Mouse (Mus musculus) MEL (cell line): Measurements from ENCODE around the gene Kxd1. TPM values are rescaled to one million over a fixed set of nuclear protein-coding genes. Genes with fewer than 3 reads are reported as not detected.
A peak's percentile ranks its signal among the peaks of the same experiment; 100 is the strongest.

Experiments used
- DNase-seq: peaks from one replicate; pipeline ENCODE4 v3.0.0; 2011; ENCODE audit warnings: low read depth, low spot score
- H3K27ac ChIP-seq: 2 replicates; pipeline ENCODE4 v1.5.1; 2012; ENCODE audit warnings: low read depth, mild to moderate bottlenecking, control low read depth, low read length, moderate library complexity; ENCODE audit not compliant: control insufficient read depth
- H3K27me3 ChIP-seq, 2 experiments: fragments of 150-350 bp in 1 of 2; sonication (generic) in 1 of 2; 2 replicates each; pipeline ENCODE4 v1.6.1; 2012; ENCODE audit warnings: low read length in 2 of 2, mild to moderate bottlenecking in 2 of 2, improper control_type of control experiment in 1 of 2, moderate library complexity in 1 of 2; ENCODE audit not compliant: insufficient read depth in 2 of 2, control insufficient read depth in 1 of 2
- H3K36me3 ChIP-seq, 2 experiments: 2 replicates each; pipeline ENCODE4 v1.6.1; 2012 to 2014; ENCODE audit warnings: low read length in 2 of 2, improper control_type of control experiment in 1 of 2, inconsistent platforms in 1 of 2, mild to moderate bottlenecking in 1 of 2; ENCODE audit not compliant: insufficient read depth in 2 of 2, control insufficient read depth in 1 of 2
- H3K4me1 ChIP-seq, 2 experiments: fragments of 150-350 bp in 1 of 2; sonication (generic) in 1 of 2; 2 replicates each; pipeline ENCODE4 v1.6.1; 2012; ENCODE audit warnings: low read length in 2 of 2, improper control_type of control experiment in 1 of 2, mild to moderate bottlenecking in 1 of 2; ENCODE audit not compliant: insufficient read depth in 2 of 2, control insufficient read depth in 1 of 2
- H3K4me3 ChIP-seq, 2 experiments: fragments of 150-350 bp in 1 of 2; sonication (generic) in 1 of 2; 2 replicates each; pipeline ENCODE4 v1.5.1; 2012; ENCODE audit warnings: low read depth in 2 of 2, low read length in 2 of 2, mild to moderate bottlenecking in 2 of 2, moderate library complexity in 2 of 2, control low read depth in 1 of 2, improper control_type of control experiment in 1 of 2; ENCODE audit not compliant: control insufficient read depth in 1 of 2, insufficient read depth in 1 of 2
- H3K79me2 ChIP-seq: 2 replicates; pipeline ENCODE4 v1.6.1; 2012; ENCODE audit warnings: mild to moderate bottlenecking, low read length, moderate library complexity; ENCODE audit not compliant: control insufficient read depth, poor library complexity, insufficient read depth
- H3K9ac ChIP-seq: 2 replicates; pipeline ENCODE4 v1.6.1; 2012; ENCODE audit warnings: low read depth, mild to moderate bottlenecking, control low read depth, low read length, moderate library complexity; ENCODE audit not compliant: control insufficient read depth, poor library complexity, severe bottlenecking
- H3K9me3 ChIP-seq: fragments of 150-350 bp; sonication (generic); replicated peaks from 2 replicates; pipeline ENCODE4 v1.6.1; 2012; ENCODE audit warnings: mild to moderate bottlenecking, low read length, improper control_type of control experiment, moderate library complexity; ENCODE audit not compliant: insufficient read depth
- BHLHE40 ChIP-seq: IDR thresholded peaks from 2 replicates; pipeline ENCODE4 v1.6.1; 2012; ENCODE audit warnings: low read depth, mild to moderate bottlenecking, inconsistent platforms, low read length, improper control_type of control experiment, borderline replicate concordance
- CHD1 ChIP-seq: IDR thresholded peaks from 2 replicates; pipeline ENCODE4 v1.6.1; 2012; ENCODE audit warnings: low read depth, mild to moderate bottlenecking, inconsistent platforms, low read length, improper control_type of control experiment
- CHD2 ChIP-seq: IDR thresholded peaks from 2 replicates; pipeline ENCODE4 v1.6.1; 2011; ENCODE audit warnings: low read length, improper control_type of control experiment
- CTCF ChIP-seq, 3 experiments: IDR thresholded peaks in 2 of 3; conservative IDR thresholded peaks in 1 of 3; 2 replicates each; pipeline ENCODE4 v1.5.1; 2011 to 2012; ENCODE audit warnings: low read length in 3 of 3, low read depth in 2 of 3, mild to moderate bottlenecking in 2 of 3, improper control_type of control experiment in 1 of 3, inconsistent platforms in 1 of 3, mixed read lengths in 1 of 3, moderate library complexity in 1 of 3; ENCODE audit not compliant: control insufficient read depth in 1 of 3, insufficient read depth in 1 of 3, poor library complexity in 1 of 3, severe bottlenecking in 1 of 3
- E2F4 ChIP-seq: IDR thresholded peaks from 2 replicates; pipeline ENCODE4 v1.6.1; 2011; ENCODE audit warnings: low read depth, low read length, improper control_type of control experiment, borderline replicate concordance
- GABPA ChIP-seq: IDR thresholded peaks from 2 replicates; pipeline ENCODE4 v1.6.1; 2012; ENCODE audit warnings: low read depth, mild to moderate bottlenecking, inconsistent platforms, low read length, improper control_type of control experiment, moderate library complexity
- GATA1 ChIP-seq: IDR thresholded peaks from 2 replicates; pipeline ENCODE4 v1.6.1; 2011; ENCODE audit warnings: low read depth, low read length, improper control_type of control experiment
- HCFC1 ChIP-seq: IDR thresholded peaks from 2 replicates; pipeline ENCODE4 v1.6.1; 2012; ENCODE audit warnings: low read depth, mild to moderate bottlenecking, inconsistent platforms, low read length, improper control_type of control experiment, moderate library complexity
- KAT2A ChIP-seq: conservative IDR thresholded peaks from 2 replicates; pipeline ENCODE4 v1.6.1; 2012; ENCODE audit warnings: low read depth, low read length, improper control_type of control experiment, inconsistent platforms
- MAFK ChIP-seq: IDR thresholded peaks from 2 replicates; pipeline ENCODE4 v1.6.1; 2011; ENCODE audit warnings: low read depth, mild to moderate bottlenecking, low read length, improper control_type of control experiment, borderline replicate concordance
- MAX ChIP-seq: IDR thresholded peaks from 2 replicates; pipeline ENCODE4 v1.6.1; 2011; ENCODE audit warnings: low read length, improper control_type of control experiment
- MAZ ChIP-seq: IDR thresholded peaks from 2 replicates; pipeline ENCODE4 v1.6.1; 2012; ENCODE audit warnings: low read depth, mild to moderate bottlenecking, inconsistent platforms, low read length, improper control_type of control experiment
- MXI1 ChIP-seq: IDR thresholded peaks from 2 replicates; pipeline ENCODE4 v1.6.1; 2011; ENCODE audit warnings: mild to moderate bottlenecking, low read depth, low read length, improper control_type of control experiment
- MYC ChIP-seq: IDR thresholded peaks from 2 replicates; pipeline ENCODE4 v1.6.1; 2011; ENCODE audit warnings: low read depth, mild to moderate bottlenecking, low read length, improper control_type of control experiment, moderate library complexity
- NRF1 ChIP-seq: IDR thresholded peaks from 2 replicates; pipeline ENCODE4 v1.6.1; 2014; ENCODE audit warnings: low read depth, mild to moderate bottlenecking, inconsistent platforms, low read length, improper control_type of control experiment, moderate library complexity; ENCODE audit not compliant: poor library complexity, insufficient read depth, severe bottlenecking
- POLR2A ChIP-seq, 2 experiments: IDR thresholded peaks; 2 replicates each; pipeline ENCODE4 v1.6.1; 2011 to 2012; ENCODE audit warnings: low read length in 2 of 2, mild to moderate bottlenecking in 2 of 2, control low read depth in 1 of 2, improper control_type of control experiment in 1 of 2, low read depth in 1 of 2, moderate library complexity in 1 of 2; ENCODE audit not compliant: control insufficient read depth in 1 of 2, insufficient read depth in 1 of 2, poor library complexity in 1 of 2
- POLR2AphosphoS2 ChIP-seq: IDR thresholded peaks from 2 replicates; pipeline ENCODE4 v1.6.1; 2011; ENCODE audit warnings: low read length, improper control_type of control experiment
- POLR2AphosphoS5 ChIP-seq: IDR thresholded peaks from 2 replicates; pipeline ENCODE4 v1.6.1; 2012; ENCODE audit warnings: low read depth, borderline replicate concordance, mild to moderate bottlenecking, inconsistent platforms, low read length, moderate library complexity, mixed read lengths
- SMC3 ChIP-seq: IDR thresholded peaks from 2 replicates; pipeline ENCODE4 v1.6.1; 2011; ENCODE audit warnings: low read depth, low read length, improper control_type of control experiment
- TCF12 ChIP-seq: IDR thresholded peaks from 2 replicates; pipeline ENCODE4 v1.6.1; 2014; ENCODE audit warnings: low read depth, mild to moderate bottlenecking, inconsistent platforms, low read length, improper control_type of control experiment, moderate library complexity
- ZC3H11A ChIP-seq: IDR thresholded peaks from 2 replicates; pipeline ENCODE4 v1.6.1; 2012; ENCODE audit warnings: low read depth, mild to moderate bottlenecking, inconsistent platforms, low read length, improper control_type of control experiment
- ZNF384 ChIP-seq: IDR thresholded peaks from 2 replicates; pipeline ENCODE4 v1.6.1; 2012; ENCODE audit warnings: low read depth, mild to moderate bottlenecking, inconsistent platforms, low read length, improper control_type of control experiment
- polyA plus RNA-seq, 2 experiments: library from polyadenylated mRNA; stranded (reverse) in 1 of 2; unstranded in 1 of 2; fragments of >175 nt in 1 of 2; fragments of >200 nt in 1 of 2; gene quantifications; 2 replicates each; pipeline versions ENCODE4 v1.2.1 to v1.2.4; 2012; ENCODE audit warnings: low replicate concordance in 2 of 2, low read depth in 1 of 2; ENCODE audit not compliant: insufficient read length in 2 of 2, insufficient read depth in 1 of 2, missing spikeins in 1 of 2
- total RNA-seq: library from RNA; depleted of rRNA; stranded (reverse); fragments of 300-350 nt; gene quantifications from 2 replicates; pipeline ENCODE4 v1.2.3, GENCODE M21; 2012

Kxd1 gene
- total and polyA plus RNA-seq, 3 experiments: 54.4 to 77.4 TPM; not detected in 1

- peak; percentile 66 for TF ChIP-seq E2F4
- peak; percentile 76 for TF ChIP-seq MAX
- TF ChIP-seq POLR2AphosphoS2: peak; percentile 87
- peak in 2 of 3 experiments; percentile 45 to 54; a peak in 4 of 6 replicates for TF ChIP-seq CTCF (IDR thresholded peaks at IDR 0.05 in 2 of 3, conservative IDR thresholded peaks at IDR 0.05 in 1 of 3; ENCODE audit: control insufficient read depth in 1 of 3, insufficient read depth in 1 of 3, low read depth in 2 of 3, low read length in 3 of 3, poor library complexity in 1 of 3, severe bottlenecking in 1 of 3)
- TF ChIP-seq ZC3H11A: no peak
- no peak for TF ChIP-seq CHD2
- TF ChIP-seq POLR2A (IDR thresholded peaks at IDR 0.05; ENCODE audit: control insufficient read depth in 1 of 2, insufficient read depth in 1 of 2, low read depth in 1 of 2, low read length in 2 of 2, poor library complexity in 1 of 2): peak; percentile 61 to 88; a peak in 3 of 4 replicates
- TF ChIP-seq MYC: peak; percentile 82
- TF ChIP-seq GABPA: no peak
- TF ChIP-seq BHLHE40: peak; percentile 77
- TF ChIP-seq NRF1: peak; percentile 82
- 0 out of 2 replicates have a peak, but pooled peaks have one; percentile 30 for TF ChIP-seq CHD1
- peak; percentile 98 for TF ChIP-seq MAZ
- TF ChIP-seq, all 39 proteins: peak for 22
Observed at GRCm38 (mm10) chr8:70522592-70523403, 5.0 kb downstream of the Kxd1 start (continued).

- H3K27ac ChIP-seq: no peak overlapping the region
- H3K36me3 ChIP-seq: peaks cover 3 to 7% of the 10 kb centered on the region in 2 experiments
Observed at GRCm38 (mm10) chr8:70519606-70520005, 8.2 kb downstream of the Kxd1 start.

More at GRCm38 (mm10) chr8:70519606-70520005, 8.2 kb downstream of the Kxd1 start:
- no peak overlapping the region for H3K9ac ChIP-seq
- H3K9me3 ChIP-seq: no peaks in the 10 kb centered on the region
- H3K4me3 ChIP-seq: no peak overlapping the region
- peaks cover 0 to 10% of the 10 kb centered on the region in 2 experiments; a peak in 3 of 4 replicates for H3K4me1 ChIP-seq
- no peak for DNase-seq
- no peak for TF ChIP-seq POLR2A (IDR thresholded peaks at IDR 0.05; ENCODE audit: control insufficient read depth in 1 of 2, insufficient read depth in 1 of 2, low read depth in 1 of 2, low read length in 2 of 2, poor library complexity in 1 of 2)
- TF ChIP-seq HCFC1: no peak
- no peak for TF ChIP-seq ZNF384
- TF ChIP-seq TCF12: no peak
- TF ChIP-seq SMC3: no peak
- TF ChIP-seq MXI1: no peak
- no peak for TF ChIP-seq ZC3H11A
- TF ChIP-seq GABPA: no peak
- TF ChIP-seq POLR2AphosphoS5: no peak
- no peak for TF ChIP-seq MAFK
- no peak for TF ChIP-seq GATA1
- TF ChIP-seq MYC: no peak
- TF ChIP-seq NRF1: no peak
- TF ChIP-seq KAT2A: no peak
- TF ChIP-seq E2F4: no peak
- TF ChIP-seq, all 39 proteins: peak for 0
- no peaks in the 10 kb centered on the region for H3K27me3 ChIP-seq
- peaks cover 8% of the 10 kb centered on the region for H3K79me2 ChIP-seq
